Mouse (Mus musculus) liver, adult 2 months (tissue): ENCODE data around the gene Tgm2.

Source experiments
- CTCF ChIP-seq: fragments of 200-500 bp; IDR thresholded peaks from 2 replicates; pipeline ENCODE4 v1.5.1; 2011; ENCODE audit warnings: low read depth, low read length, control low read depth
- POLR2A ChIP-seq: fragments of 200-500 bp; IDR thresholded peaks from 2 replicates; pipeline ENCODE4 v1.6.1; 2011; ENCODE audit warnings: low read length, control low read depth; ENCODE audit not compliant: insufficient read depth; ENCODE audit errors: extremely low read depth

DNA sequence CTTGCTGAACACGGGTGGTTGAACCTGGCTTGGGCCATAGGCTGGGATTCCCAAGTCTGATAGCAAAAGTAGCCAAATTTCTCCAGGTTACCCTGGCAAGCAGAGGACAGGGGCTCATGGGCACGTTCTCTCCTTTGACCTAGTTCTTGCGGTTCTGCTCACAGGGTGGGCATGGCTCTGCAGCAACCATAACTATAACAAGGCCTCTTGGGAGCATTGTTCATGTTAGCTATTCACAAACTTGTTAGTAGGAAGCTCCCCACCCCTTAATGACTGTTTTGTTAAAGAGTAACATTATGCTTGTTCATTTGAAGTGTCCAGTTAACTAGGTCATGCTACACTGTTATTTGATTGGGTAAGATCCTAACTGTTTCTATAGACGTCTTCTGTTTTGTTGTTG is 19.5 kb upstream of the Tgm2 start:
- no peak for TF ChIP-seq POLR2A
- TF ChIP-seq CTCF: no peak
